Mouse (Mus musculus): ENCODE measurements at regions not wholly inside any gene's neighbourhood (a gene's known extent, or its start where the extent isn't known, plus 50 kb on each side); places are given as distances from the start of the nearest gene placed in this dataset.
"Not testable (repeated sequence)": the region's sequence is repeated elsewhere in the genome, so short reads cannot be mapped to it uniquely, and the experiment has no call there.

DNA sequence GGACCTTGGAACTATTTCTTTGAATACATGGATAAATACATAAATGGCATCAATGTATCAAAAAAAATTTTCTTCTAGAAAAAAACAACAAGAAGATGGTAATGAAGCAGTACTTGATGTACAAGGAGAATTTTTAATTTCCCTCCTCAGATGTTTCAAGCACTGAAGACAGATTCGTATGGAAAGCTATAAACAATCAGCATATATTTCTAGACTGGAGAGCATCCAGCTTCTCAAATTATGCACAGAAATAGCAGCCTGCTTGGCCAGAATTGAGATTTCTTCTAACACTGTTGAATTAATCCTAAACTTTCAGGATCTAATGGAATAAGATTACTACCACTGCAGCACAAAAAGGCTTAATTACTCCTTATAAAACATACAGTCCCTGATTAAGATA lies 241.0 kb downstream of the Phf3 start:
- WGBS, result 85% methylated on average over 1 of the region's 1 CpGs
- H3K27ac ChIP-seq, result no peak overlapping the region
- DNase-seq (ENCODE audit: extremely low spot score, low spot score), result no peak
- H3K4me1 ChIP-seq, result no peaks in the 10 kb centered on the region
- peaks cover 5% of the 10 kb centered on the region; the same call in 1 of the 2 replicates for H3K9me3 ChIP-seq
- H3K4me3 ChIP-seq, result no peak overlapping the region
- H3K27me3 ChIP-seq (ENCODE audit: poor library complexity, severe bottlenecking), result no peaks in the 10 kb centered on the region
- H3K36me3 ChIP-seq (replicated peaks), result no peaks in the 10 kb centered on the region

DNA sequence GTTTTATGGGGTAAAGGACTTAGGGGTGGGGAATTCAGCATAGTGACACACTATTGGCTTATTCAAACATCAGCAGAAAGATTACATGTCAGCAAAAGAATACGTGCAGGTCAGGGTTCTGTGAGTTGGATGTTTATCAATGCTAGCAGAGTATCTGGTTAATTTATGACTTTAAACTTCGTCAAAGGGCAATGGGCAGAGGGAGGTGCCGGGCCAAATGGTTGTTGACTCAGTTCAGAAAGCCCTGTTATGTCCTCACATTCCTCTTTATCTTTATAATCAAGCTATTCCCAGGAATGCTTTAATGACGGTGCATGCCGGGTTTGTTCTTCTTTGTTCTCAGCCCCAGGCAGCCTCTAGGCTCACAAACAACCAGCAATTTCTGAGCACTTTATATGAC lies 245.9 kb downstream of the Phf3 start:
- not testable (repeated sequence) for H3K9me3 ChIP-seq; DNase-seq (ENCODE audit: extremely low spot score, low spot score); H3K27me3 ChIP-seq (ENCODE audit: poor library complexity, severe bottlenecking); H3K27ac ChIP-seq; H3K4me1 ChIP-seq; H3K4me3 ChIP-seq; H3K36me3 ChIP-seq (replicated peaks)
- 86% methylated on average over 5 of the region's 5 CpGs for WGBS

DNA sequence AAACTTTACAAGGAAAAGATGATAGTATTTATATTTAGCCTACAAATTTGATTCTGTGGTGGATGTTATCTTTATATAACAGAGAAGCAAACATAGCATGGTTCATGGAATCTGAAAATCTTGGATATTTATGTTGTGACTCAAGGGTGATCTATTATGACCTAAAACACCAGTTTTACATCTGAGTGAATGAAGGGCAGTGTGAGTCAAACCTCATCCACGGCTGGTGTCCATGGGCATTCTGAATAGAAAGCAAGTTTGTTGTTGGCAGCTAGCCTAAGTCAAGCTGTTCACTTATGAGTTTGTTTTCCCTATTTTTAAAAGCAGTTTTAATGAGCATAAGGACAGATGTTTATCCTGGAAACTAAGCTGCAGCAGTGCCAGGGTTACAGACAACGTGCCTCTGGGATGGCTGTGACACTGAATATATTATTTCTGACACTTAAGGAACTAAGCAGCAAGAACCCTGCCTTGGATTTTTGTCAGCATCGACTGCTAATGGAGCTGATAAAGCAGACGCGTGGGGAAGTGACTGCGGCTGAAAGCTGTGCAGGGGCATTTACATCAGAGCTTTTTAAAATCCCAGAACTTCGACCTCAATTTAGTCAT lies 278.5 kb downstream of the Phf3 start:
- H3K4me1 ChIP-seq, result no peaks in the 10 kb centered on the region
- no peak overlapping the region for H3K27ac ChIP-seq
- H3K27me3 ChIP-seq (ENCODE audit: poor library complexity, severe bottlenecking), result no peaks in the 10 kb centered on the region
- H3K36me3 ChIP-seq (replicated peaks), result no peaks in the 10 kb centered on the region
- H3K4me3 ChIP-seq, result no peak overlapping the region
- 78% methylated on average over 7 of the region's 7 CpGs for WGBS
- H3K9me3 ChIP-seq, result no peaks in the 10 kb centered on the region
- DNase-seq (ENCODE audit: extremely low spot score, low spot score), result no peak

GRCm38 (mm10) chr1:30594036-30594435 lies 279.7 kb downstream of the Phf3 start:
- no peaks in the 10 kb centered on the region for H3K9me3 ChIP-seq

GRCm38 (mm10) chr1:30590721-30591120 lies 283.0 kb downstream of the Phf3 start:
- Histone ChIP-seq H3K4me1 (no peaks in the 10 kb centered on the region), H3K9me3 (no peaks in the 10 kb centered on the region), H3K27ac (no peak overlapping the region), H3K27me3 (ENCODE audit: poor library complexity, severe bottlenecking) (no peaks in the 10 kb centered on the region), H3K4me3 (no peak overlapping the region), H3K36me3 (replicated peaks) (no peaks in the 10 kb centered on the region)
- 86% methylated on average over 4 of the region's 4 CpGs for WGBS
- DNase-seq (ENCODE audit: extremely low spot score, low spot score), result no peak

More at GRCm38 (mm10) chr1:30594036-30594435, 279.7 kb downstream of the Phf3 start:
- Histone ChIP-seq H3K4me1 (no peaks in the 10 kb centered on the region), H3K27me3 (ENCODE audit: poor library complexity, severe bottlenecking) (no peaks in the 10 kb centered on the region), H3K36me3 (replicated peaks) (no peaks in the 10 kb centered on the region), H3K4me3 (no peak overlapping the region), H3K27ac (no peak overlapping the region)
- 64% methylated on average over 1 of the region's 1 CpGs for WGBS
- no peak for DNase-seq (ENCODE audit: extremely low spot score, low spot score)

GRCm38 (mm10) chr1:30588885-30589284 lies 284.8 kb downstream of the Phf3 start:
- Histone ChIP-seq H3K27me3 (ENCODE audit: poor library complexity, severe bottlenecking) (no peaks in the 10 kb centered on the region), H3K9me3 (no peaks in the 10 kb centered on the region), H3K4me3 (no peak overlapping the region), H3K4me1 (no peaks in the 10 kb centered on the region), H3K36me3 (replicated peaks) (no peaks in the 10 kb centered on the region), H3K27ac (no peak overlapping the region)
- DNase-seq (ENCODE audit: extremely low spot score, low spot score), result no peak
- 64% methylated on average over 3 of the region's 3 CpGs for WGBS

DNA sequence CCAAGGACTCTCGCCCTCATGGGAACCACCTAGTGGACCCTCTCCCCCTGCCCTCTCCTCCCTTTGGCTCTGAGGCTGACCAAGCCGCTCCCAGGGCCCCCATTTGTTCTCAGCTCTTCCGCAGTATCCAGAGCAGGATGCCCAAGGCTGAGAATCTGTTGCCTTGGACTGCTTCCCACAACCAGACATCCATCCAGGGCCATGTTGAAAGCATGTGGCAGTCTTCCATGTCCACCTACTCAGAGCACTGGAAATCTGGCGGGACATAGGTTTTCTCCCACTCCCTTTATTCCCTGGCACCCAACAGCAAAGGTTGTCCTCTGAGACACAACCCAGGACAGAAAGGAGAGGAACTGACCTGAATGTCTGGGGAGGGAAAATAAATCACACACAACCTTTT lies 285.4 kb downstream of the Phf3 start:
- Histone ChIP-seq H3K4me3 (no peak overlapping the region), H3K4me1 (no peaks in the 10 kb centered on the region)
- 95% methylated on average over 4 of the region's 4 CpGs for WGBS

DNA sequence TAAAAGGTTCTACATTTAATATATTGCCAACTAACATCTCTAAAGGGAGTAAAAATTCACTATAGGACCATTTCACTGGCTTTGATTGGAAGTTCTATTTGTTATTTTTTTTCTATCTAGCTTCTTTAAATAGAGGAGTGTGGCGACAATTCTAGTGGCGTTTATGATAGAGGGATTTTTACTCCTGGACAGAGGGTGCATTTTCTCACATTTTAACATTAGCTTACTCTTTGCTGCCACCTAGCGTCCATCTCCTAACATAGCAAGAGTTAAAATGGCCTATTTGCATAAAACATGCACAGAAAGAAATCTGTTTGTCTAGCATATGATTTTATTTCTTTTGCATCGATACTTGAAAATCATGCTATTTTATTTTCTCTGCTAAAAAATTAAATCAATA lies 288.9 kb downstream of the Phf3 start:
- Histone ChIP-seq H3K4me3 (no peak overlapping the region), H3K36me3 (replicated peaks) (no peaks in the 10 kb centered on the region), H3K27me3 (ENCODE audit: poor library complexity, severe bottlenecking) (no peaks in the 10 kb centered on the region), H3K4me1 (no peaks in the 10 kb centered on the region), H3K27ac (no peak overlapping the region), H3K9me3 (no peaks in the 10 kb centered on the region)
- peak; percentile 17 for DNase-seq (ENCODE audit: extremely low spot score, low spot score)
- 13% methylated on average over 4 of the region's 4 CpGs for whole genome bisulfite sequencing

More for the DNA sequence above, 285.4 kb downstream of the Phf3 start:
- no peaks in the 10 kb centered on the region for H3K9me3 ChIP-seq
- no peak overlapping the region for H3K27ac ChIP-seq
- no peaks in the 10 kb centered on the region for H3K36me3 ChIP-seq (replicated peaks)
- H3K27me3 ChIP-seq (ENCODE audit: poor library complexity, severe bottlenecking), result no peaks in the 10 kb centered on the region
- no peak for DNase-seq (ENCODE audit: extremely low spot score, low spot score)

GRCm38 (mm10) chr1:30583860-30584259 lies 289.9 kb downstream of the Phf3 start:
- H3K4me3 ChIP-seq, result no peak overlapping the region

GRCm38 (mm10) chr1:30564757-30565156 lies 309.0 kb downstream of the Phf3 start:
- DNase-seq (ENCODE audit: extremely low spot score, low spot score), result no peak
- Histone ChIP-seq H3K27ac (no peak overlapping the region), H3K9me3 (no peaks in the 10 kb centered on the region), H3K4me1 (no peaks in the 10 kb centered on the region), H3K27me3 (ENCODE audit: poor library complexity, severe bottlenecking) (no peaks in the 10 kb centered on the region), H3K36me3 (replicated peaks) (no peaks in the 10 kb centered on the region), H3K4me3 (no peak overlapping the region)
- 94% methylated on average over 6 of the region's 6 CpGs for WGBS

More at GRCm38 (mm10) chr1:30583860-30584259, 289.9 kb downstream of the Phf3 start:
- WGBS, result 87% methylated on average over 6 of the region's 6 CpGs
- Histone ChIP-seq H3K9me3 (no peaks in the 10 kb centered on the region), H3K27ac (no peak overlapping the region), H3K36me3 (replicated peaks) (no peaks in the 10 kb centered on the region), H3K27me3 (ENCODE audit: poor library complexity, severe bottlenecking) (no peaks in the 10 kb centered on the region), H3K4me1 (no peaks in the 10 kb centered on the region)
- no peak for DNase-seq (ENCODE audit: extremely low spot score, low spot score)

- H3K4me1 ChIP-seq; H3K4me3 ChIP-seq; H3K27me3 ChIP-seq (ENCODE audit: poor library complexity, severe bottlenecking); H3K27ac ChIP-seq; DNase-seq (ENCODE audit: extremely low spot score, low spot score); H3K9me3 ChIP-seq; H3K36me3 ChIP-seq (replicated peaks): not testable (repeated sequence)
- 10% methylated on average over 4 of the region's 4 CpGs for WGBS
Observed at GRCm38 (mm10) chr1:30548761-30549160, 325.0 kb downstream of the Phf3 start.

DNA sequence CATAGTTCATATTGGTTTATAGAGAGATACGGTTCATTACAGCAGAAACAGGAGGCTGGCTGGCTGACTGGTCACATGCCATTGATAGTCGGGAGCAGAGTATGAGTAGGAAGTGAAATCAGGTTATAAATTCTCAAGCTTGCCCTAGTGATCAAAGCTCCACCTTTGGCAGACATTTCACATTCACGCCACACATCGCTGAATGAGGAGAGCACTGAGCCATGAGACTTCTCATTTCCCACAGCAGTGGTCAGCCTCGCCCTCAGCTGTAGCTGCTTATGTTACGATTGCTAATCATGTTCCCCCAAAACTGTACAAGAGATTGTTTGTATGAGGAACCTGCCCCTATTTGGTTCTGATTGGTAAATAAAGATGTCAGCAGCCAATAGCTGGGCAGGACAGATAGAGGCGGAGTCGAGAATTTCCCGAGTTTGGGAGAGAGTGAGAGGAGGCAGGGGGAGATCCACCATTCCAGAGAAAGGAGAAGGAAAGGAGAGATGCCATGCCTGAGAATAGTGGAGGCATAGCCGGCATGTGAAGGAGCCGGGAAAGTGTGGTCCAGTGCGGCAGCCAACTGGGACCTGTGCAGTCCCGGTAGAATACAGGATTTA lies 333.5 kb downstream of the Phf3 start:
- Histone ChIP-seq H3K4me1 (no peaks in the 10 kb centered on the region), H3K9me3 (no peaks in the 10 kb centered on the region), H3K4me3 (no peak overlapping the region), H3K27ac (no peak overlapping the region), H3K36me3 (replicated peaks) (no peaks in the 10 kb centered on the region), H3K27me3 (ENCODE audit: poor library complexity, severe bottlenecking) (no peaks in the 10 kb centered on the region)
- DNase-seq (ENCODE audit: extremely low spot score, low spot score), result no peak
- WGBS, result 94% methylated on average over 13 of the region's 13 CpGs

DNA sequence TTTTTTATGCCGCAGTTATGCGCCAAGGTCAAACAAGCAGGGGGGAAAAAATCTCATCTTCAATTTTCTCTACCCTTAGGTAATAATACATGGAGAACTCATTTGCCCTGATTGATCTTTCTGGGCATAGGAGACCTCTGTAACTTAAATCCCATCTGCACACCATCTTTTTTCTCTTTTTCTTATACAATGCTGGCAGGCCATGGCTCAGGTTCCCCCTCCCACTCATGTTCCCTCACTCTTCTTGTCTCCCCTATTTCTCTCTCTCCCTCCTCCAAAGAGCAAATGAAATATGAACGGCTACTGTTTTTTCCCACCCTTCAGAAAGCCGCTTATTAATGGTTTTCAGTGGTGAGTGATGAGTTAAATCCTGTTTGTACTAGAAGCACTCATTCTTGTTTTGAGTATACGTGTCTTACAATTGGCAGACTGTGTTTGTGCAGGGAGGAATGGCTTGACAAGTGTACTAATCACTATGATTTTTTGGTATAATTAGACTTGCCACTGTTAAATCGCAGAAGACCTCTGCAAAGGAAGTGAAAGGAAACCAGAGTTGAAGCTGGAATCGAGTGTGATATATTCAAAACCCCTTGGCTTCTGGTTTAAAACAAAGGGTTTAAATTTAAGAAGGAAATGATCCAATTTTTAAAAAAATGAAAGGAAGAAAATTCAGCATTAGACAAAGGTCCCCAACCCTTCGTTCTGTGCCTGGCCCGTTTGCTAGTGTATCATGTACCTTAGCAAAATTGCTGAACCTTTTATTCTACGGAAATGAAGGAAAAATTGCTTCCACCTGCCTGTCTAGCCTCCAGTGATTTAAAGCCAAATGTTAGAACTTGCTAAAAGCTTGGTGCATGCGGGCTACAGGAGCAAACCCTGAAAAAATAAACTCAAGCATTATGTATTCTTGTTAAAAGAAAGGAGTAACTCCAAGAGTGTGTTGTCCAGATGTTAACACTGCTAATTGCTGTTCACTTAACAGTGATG lies 336.4 kb downstream of the Phf3 start:
- H3K27ac ChIP-seq, result no peak overlapping the region
- no peak for DNase-seq (ENCODE audit: extremely low spot score, low spot score)
- 78% methylated on average over 11 of the region's 11 CpGs for WGBS
- no peaks in the 10 kb centered on the region for H3K27me3 ChIP-seq (ENCODE audit: poor library complexity, severe bottlenecking)
- no peaks in the 10 kb centered on the region for H3K4me1 ChIP-seq
- no peaks in the 10 kb centered on the region for H3K9me3 ChIP-seq
- H3K4me3 ChIP-seq, result no peak overlapping the region
- no peaks in the 10 kb centered on the region for H3K36me3 ChIP-seq (replicated peaks)

Data from forebrain, embryonic 10.5 days (tissue).